Mouse (Mus musculus) hindbrain, embryonic 16.5 days (tissue): ENCODE data around the gene Ttyh1. TPM values are rescaled to one million over a fixed set of nuclear protein-coding genes. Genes with fewer than 3 reads are reported as not detected.

Source experiments
- ATAC-seq: fragments of 200-750 bp; cut with Nextera tagmentation; 2 replicates; pipeline ENCODE4 v1.8.0; 2017; ENCODE audit warnings: moderate TSS enrichment, moderate library complexity
- H3K27ac ChIP-seq: fragments of 300-500 bp; sonication (generic); 2 replicates; pipeline ENCODE4 v1.5.1; 2014; ENCODE audit warnings: low read depth, mild to moderate bottlenecking, control low read depth, low read length, moderate library complexity
- H3K27me3 ChIP-seq: fragments of 300-500 bp; sonication (generic); replicated peaks from 2 replicates; pipeline ENCODE4 v1.6.1; 2014; ENCODE audit warnings: low read length; ENCODE audit not compliant: control insufficient read depth, insufficient read depth
- H3K36me3 ChIP-seq: fragments of 300-500 bp; sonication (generic); 2 replicates; pipeline ENCODE4 v1.6.1; 2014; ENCODE audit warnings: mild to moderate bottlenecking, low read length, moderate library complexity, mixed read lengths; ENCODE audit not compliant: control insufficient read depth, insufficient read depth
- H3K4me1 ChIP-seq: fragments of 300-500 bp; sonication (generic); 2 replicates; pipeline ENCODE4 v1.6.1; 2014; ENCODE audit warnings: low read depth, low read length; ENCODE audit not compliant: control insufficient read depth, insufficient read depth
- H3K4me2 ChIP-seq: fragments of 300-500 bp; sonication (generic); 2 replicates; pipeline ENCODE4 v1.6.1; 2014; ENCODE audit warnings: mild to moderate bottlenecking, low read length, control low read depth, moderate library complexity
- H3K4me3 ChIP-seq: fragments of 300-500 bp; sonication (generic); 2 replicates; pipeline ENCODE4 v1.5.1; 2014; ENCODE audit warnings: mild to moderate bottlenecking, low read length, control low read depth, moderate library complexity
- H3K9ac ChIP-seq: fragments of 300-500 bp; sonication (generic); 2 replicates; pipeline ENCODE4 v1.6.1; 2014; ENCODE audit warnings: low read depth, mild to moderate bottlenecking, control low read depth, low read length, moderate library complexity
- H3K9me3 ChIP-seq: fragments of 300-500 bp; sonication (generic); 2 replicates; pipeline ENCODE4 v1.6.1; 2014; ENCODE audit warnings: mild to moderate bottlenecking, low read length, moderate library complexity; ENCODE audit not compliant: control insufficient read depth
- WGBS: fragments of 180-500 bp; shearing (Covaris S2); extraction: QIAGEN DNeasy Blood & Tissue Kit; methylation state at CpG from one replicate; pipeline ENCODE4 v1.1.7; 2014; 5-methylcytosine and 5-hydroxymethylcytosine counted together
- polyA plus RNA-seq: library from polyadenylated mRNA; unstranded; fragments of >200 nt; fragmentation: Nextera tagmentation; extraction: Ambion mirVana; gene quantifications from 2 replicates; pipeline ENCODE4 v1.2.1, GENCODE M21; 2015

Ttyh1 gene
- 204 and 239 TPM in 2 replicates for polyA plus RNA-seq

DNA sequence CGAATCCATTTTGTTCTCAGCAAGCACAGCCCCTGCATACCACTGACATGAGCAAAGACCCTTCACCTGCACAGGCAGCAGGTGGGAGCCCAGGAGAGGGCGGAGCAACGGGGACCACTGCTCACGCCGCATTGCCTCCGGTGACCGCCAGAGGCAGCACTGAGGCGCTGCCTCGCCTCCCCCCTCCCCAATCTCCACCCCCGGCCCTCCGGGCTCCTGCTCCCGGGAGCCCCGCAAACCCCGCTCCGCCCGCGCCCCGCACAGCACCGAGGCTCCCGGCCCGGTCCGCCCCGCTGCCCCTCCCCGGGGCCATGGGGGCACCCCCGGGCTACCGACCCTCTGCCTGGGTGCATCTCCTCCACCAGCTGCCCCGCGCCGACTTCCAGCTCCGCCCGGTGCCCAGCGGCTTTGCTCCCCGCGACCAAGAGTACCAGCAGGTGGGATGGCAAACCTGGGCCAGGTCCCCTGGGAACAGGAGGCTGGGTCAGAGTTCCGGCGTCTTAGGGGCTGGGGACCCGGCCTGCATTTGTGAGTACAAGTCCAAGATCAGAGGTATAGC, at the start of gene Ttyh1:
TSS of gene Ttyh1 (plus strand) at position 65 of the 559 bp plus-strand sequence.
- Histone ChIP-seq H3K36me3 (no peaks in the 10 kb centered on the region), H3K27ac (peak within 1 kb of the TSS; percentile 88), H3K9ac (peak within 1 kb of the TSS; percentile 92), H3K27me3 (no peaks in the 10 kb centered on the region), H3K4me2 (peak within 1 kb of the TSS; percentile 74), H3K4me3 (peak within 1 kb of the TSS; percentile 76), H3K9me3 (no peaks in the 10 kb centered on the region), H3K4me1 (peaks cover 16% of the 10 kb centered on the region)
- WGBS: under 1% methylated on average over 29 of the region's 37 CpGs
- peak; percentile 15 for ATAC-seq

DNA sequence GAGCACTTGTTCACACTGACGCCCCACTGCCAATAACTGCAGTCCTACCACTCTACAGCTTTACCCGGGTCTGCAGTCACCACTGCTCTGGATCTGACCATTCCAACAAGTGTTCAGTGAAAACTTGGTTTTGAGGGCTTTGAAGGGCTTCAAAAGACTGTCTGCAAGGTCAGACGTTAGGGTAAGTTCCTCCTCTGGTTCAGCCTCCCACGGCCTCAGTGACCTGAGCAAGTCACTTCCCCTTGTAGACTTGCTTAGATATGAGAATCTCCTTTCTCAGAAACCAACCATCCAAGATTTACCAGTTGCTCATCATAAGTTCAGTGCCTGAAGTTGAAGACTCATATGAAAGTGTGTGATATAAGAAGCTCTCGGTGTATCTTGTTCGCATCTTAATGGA, 48.1 kb upstream of the Ttyh1 start:
- H3K27ac ChIP-seq: no peak overlapping the region
- H3K4me3 ChIP-seq: no peak overlapping the region
- no peaks in the 10 kb centered on the region for H3K36me3 ChIP-seq
- no peaks in the 10 kb centered on the region for H3K4me1 ChIP-seq
- H3K4me2 ChIP-seq: no peak overlapping the region
- no peaks in the 10 kb centered on the region for H3K9me3 ChIP-seq
- no peaks in the 10 kb centered on the region for H3K27me3 ChIP-seq
- H3K9ac ChIP-seq: no peak overlapping the region
- no peak for ATAC-seq
- 92% methylated on average over 6 of the region's 6 CpGs for WGBS

DNA sequence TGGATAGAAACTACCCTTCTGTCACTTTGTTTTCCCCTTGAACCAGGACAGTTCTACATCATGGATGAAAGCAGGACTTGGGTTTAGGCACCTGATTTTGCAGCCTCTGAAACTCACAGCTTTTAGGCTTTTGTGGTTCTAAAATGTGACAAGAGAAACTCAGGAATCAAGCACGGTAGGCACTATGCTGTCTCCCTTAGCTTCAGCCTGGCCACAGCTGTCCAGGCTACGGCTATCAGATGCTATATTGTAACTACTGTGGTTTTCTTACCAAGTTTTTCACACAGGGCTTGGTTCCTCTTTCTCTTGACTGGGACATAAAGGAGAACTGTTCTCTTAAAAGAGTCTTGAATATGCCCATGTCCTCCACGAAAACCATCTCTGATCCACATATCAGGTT, 46.1 kb upstream of the Ttyh1 start:
- Histone ChIP-seq H3K9ac (no peak overlapping the region), H3K4me2 (no peak overlapping the region), H3K27ac (no peak overlapping the region), H3K9me3 (no peaks in the 10 kb centered on the region), H3K4me1 (no peaks in the 10 kb centered on the region), H3K4me3 (no peak overlapping the region), H3K27me3 (no peaks in the 10 kb centered on the region), H3K36me3 (no peaks in the 10 kb centered on the region)
- WGBS: 84% methylated on average over 3 of the region's 3 CpGs
- ATAC-seq: no peak

DNA sequence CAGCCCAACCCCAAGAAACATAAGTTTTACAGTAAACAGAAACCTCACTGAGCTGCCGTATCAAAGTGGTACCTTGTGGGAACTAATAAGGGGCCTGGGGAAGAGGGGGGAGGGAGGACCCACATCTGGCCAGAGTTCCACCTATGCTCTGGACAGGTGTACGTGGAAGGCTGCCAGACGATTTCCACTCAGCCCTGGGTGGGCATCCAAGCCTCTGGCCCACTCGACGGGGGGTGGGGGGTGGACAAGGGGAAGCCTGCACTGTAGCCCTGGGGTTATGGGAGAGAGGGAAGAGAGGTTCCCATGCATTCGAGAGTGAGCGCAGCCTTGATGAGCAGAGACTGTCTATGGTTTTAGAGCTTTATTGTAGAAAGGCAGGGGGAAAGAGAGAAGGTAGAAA, 39.7 kb upstream of the Ttyh1 start:
- Histone ChIP-seq H3K27ac (no peak overlapping the region), H3K9ac (no peak overlapping the region), H3K4me3 (no peak overlapping the region), H3K36me3 (no peaks in the 10 kb centered on the region), H3K9me3 (no peaks in the 10 kb centered on the region), H3K4me2 (no peak overlapping the region), H3K4me1 (no peaks in the 10 kb centered on the region), H3K27me3 (no peaks in the 10 kb centered on the region)
- no peak for ATAC-seq
- 86% methylated on average over 7 of the region's 7 CpGs for WGBS

DNA sequence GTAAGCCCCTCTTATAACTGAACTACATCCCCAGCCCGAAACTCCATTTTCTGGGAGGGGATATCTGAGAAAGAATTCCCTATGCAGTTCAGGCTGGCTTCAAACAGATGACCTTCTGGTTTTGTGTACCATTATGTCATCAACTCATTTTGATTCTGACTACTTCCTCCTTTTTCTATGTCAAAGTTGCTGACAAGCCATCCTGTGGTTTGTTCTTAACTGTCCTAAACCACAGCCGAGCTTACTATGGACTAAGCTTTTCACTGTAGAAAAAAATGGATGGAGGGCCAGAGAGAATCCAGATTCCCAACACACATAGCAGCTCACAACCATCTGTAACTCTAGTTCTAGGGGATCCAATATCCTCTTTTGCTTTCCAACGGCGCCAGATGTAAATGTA, 38.7 kb upstream of the Ttyh1 start:
- 88% methylated on average over 4 of the region's 4 CpGs for WGBS
- no peaks in the 10 kb centered on the region for H3K36me3 ChIP-seq
- H3K27me3 ChIP-seq: no peaks in the 10 kb centered on the region
- H3K4me2 ChIP-seq: no peak overlapping the region
- no peak overlapping the region for H3K9ac ChIP-seq
- H3K4me3 ChIP-seq: no peak overlapping the region
- H3K9me3 ChIP-seq: no peaks in the 10 kb centered on the region
- ATAC-seq: no peak
- no peaks in the 10 kb centered on the region for H3K4me1 ChIP-seq
- H3K27ac ChIP-seq: no peak overlapping the region

DNA sequence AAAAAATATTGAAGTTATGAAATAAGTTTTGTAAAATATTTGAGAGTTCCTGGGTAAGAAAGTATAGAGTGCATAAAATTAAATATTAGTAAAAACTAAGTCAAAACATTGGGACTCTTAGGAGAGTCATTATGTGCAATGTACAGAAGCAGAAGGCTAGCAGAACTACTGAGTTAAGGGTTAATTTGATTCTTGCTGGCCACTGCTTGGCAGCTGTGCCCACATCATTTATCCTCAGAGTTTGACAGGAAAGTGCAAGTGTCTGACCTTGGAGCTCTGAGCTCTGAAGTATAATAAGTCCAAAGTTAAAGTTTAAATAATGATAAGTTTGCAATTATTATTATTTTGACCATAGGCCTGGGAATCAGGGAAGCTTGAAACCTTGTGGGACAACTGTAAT, 37.5 kb upstream of the Ttyh1 start:
- Histone ChIP-seq H3K9ac (no peak overlapping the region), H3K9me3 (no peaks in the 10 kb centered on the region), H3K4me2 (no peak overlapping the region), H3K27ac (no peak overlapping the region), H3K36me3 (no peaks in the 10 kb centered on the region), H3K4me3 (no peak overlapping the region), H3K4me1 (no peaks in the 10 kb centered on the region), H3K27me3 (no peaks in the 10 kb centered on the region)
- ATAC-seq: no peak

DNA sequence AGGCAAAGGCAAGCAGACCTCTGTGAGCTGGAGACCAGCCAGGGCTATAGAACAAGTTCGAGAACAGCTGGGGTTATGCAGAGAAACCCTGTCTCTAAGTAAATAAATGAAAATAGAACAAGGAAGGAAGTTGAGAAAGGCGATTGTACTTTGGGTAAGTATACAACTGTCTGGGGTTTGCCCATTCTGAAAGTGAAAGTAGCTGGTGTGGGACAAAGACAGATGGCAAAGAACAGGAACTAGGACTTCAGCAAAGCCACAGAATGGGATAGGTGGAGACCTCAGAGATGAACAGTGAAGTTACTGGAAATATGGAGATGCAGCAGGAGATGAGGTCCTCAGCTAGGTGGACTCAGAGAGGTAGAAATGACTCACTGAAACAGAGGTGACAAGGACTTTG, 36.4 kb upstream of the Ttyh1 start:
- Histone ChIP-seq H3K27ac (no peak overlapping the region), H3K27me3 (no peaks in the 10 kb centered on the region), H3K36me3 (no peaks in the 10 kb centered on the region), H3K4me3 (no peak overlapping the region), H3K4me1 (no peaks in the 10 kb centered on the region), H3K4me2 (no peak overlapping the region), H3K9ac (no peak overlapping the region), H3K9me3 (no peaks in the 10 kb centered on the region)
- no peak for ATAC-seq
- 55% methylated on average over 2 of the region's 2 CpGs for WGBS

DNA sequence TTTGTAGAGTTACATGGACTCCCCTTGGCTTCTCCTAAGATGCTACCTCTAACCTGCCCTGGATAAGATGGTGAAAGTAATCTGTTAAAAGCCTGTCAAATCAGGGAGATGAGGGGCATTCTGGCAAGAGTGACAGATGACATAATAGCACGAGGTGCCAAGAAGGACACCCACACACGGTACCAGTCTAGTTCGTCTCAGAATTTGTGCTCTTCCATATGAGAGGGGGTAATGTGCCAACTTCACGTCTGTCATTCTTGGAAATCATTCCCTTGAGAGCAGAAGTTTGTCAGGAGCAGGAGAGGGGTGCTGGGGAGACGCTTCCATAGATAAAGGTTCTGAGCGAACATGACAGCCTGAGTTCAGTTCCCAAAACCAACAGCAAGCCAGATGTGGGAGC, 35.0 kb upstream of the Ttyh1 start:
- H3K36me3 ChIP-seq: no peaks in the 10 kb centered on the region
- 84% methylated on average over 6 of the region's 6 CpGs for WGBS
- no peaks in the 10 kb centered on the region for H3K27me3 ChIP-seq
- no peaks in the 10 kb centered on the region for H3K4me1 ChIP-seq
- no peak overlapping the region for H3K27ac ChIP-seq
- no peak overlapping the region for H3K4me2 ChIP-seq
- no peak for ATAC-seq
- no peaks in the 10 kb centered on the region for H3K9me3 ChIP-seq
- no peak overlapping the region for H3K9ac ChIP-seq
- H3K4me3 ChIP-seq: no peak overlapping the region

DNA sequence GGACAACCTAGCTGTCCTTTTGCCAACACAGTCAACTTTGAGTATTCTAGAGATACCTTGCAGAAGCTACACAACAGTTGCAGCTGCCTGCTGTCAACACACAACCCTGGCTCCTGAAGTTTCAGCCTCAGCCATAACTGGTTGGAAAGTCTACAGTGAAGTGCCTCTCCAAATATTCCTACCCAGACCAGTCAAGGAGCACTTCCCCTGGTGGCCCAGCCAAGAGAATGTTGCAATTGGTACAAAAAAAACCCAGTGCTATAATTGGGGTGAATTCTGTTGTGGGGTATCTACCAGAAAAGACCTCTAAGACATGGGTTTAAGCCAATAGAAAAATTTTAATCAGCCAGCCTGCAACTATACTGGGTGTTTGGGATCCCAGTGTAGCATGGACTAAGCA, 33.6 kb upstream of the Ttyh1 start:
- H3K9ac ChIP-seq: no peak overlapping the region
- no peak overlapping the region for H3K4me2 ChIP-seq
- no peak for ATAC-seq
- no peaks in the 10 kb centered on the region for H3K9me3 ChIP-seq
- no peak overlapping the region for H3K27ac ChIP-seq
- no peaks in the 10 kb centered on the region for H3K36me3 ChIP-seq
- H3K4me3 ChIP-seq: no peak overlapping the region
- no peaks in the 10 kb centered on the region for H3K4me1 ChIP-seq
- no peaks in the 10 kb centered on the region for H3K27me3 ChIP-seq
